ENCODE assay signal across 9 mouse cellular contexts in genomic region chr13:94328063-94328462, GRCm38 (mm10). TPM values are rescaled to one million over a fixed set of nuclear protein-coding genes. Genes with fewer than 3 reads are reported as not detected.
DNase-seq lines count a peak whose midpoint lies in the region; ATAC-seq and TF ChIP-seq lines count a peak whose summit lies in the region.
"Had no signal": no experiment of that assay in that cellular context is flagged by ENCODE, and none has a peak within 500 bp of the region (broad histone marks: within the 10 kb centered on the region; RNA-seq: fewer than 3 reads in every experiment).

No protein-coding gene starts in this region.

- TF ChIP-seq EP300 in ES-Bruce4 (IDR thresholded peaks at IDR 0.05; ENCODE audit: insufficient read depth, low read depth, low read length), result no peak

- no peaks in the 10 kb centered on the region for H3K9me3 ChIP-seq in ES-Bruce4 (replicated peaks; ENCODE audit: control insufficient read depth, insufficient read depth, low read length, poor library complexity, severe bottlenecking)
- H3K9me3 ChIP-seq in limb, embryonic 10.5 days (replicated peaks), result 0 out of 2 replicates have a peak, but pooled peaks cover 1% of the 10 kb centered on the region
- 0 out of 2 replicates have a peak, but pooled peaks cover 5% of the 10 kb centered on the region for H3K9me3 ChIP-seq in hindbrain, embryonic 13.5 days

- H3K4me1 ChIP-seq in ES-Bruce4 (ENCODE audit: control insufficient read depth, insufficient read depth, low read length), result peaks cover 3% of the 10 kb centered on the region
- 0 out of 2 replicates have a peak, but pooled peaks cover 6% of the 10 kb centered on the region for H3K4me1 ChIP-seq in limb, embryonic 10.5 days
- H3K4me1 ChIP-seq in hindbrain, embryonic 13.5 days (replicated peaks), result no peaks in the 10 kb centered on the region

- peak overlapping the region; percentile 91 for H3K27ac ChIP-seq in ES-Bruce4 (ENCODE audit: insufficient read depth, low read length)
- H3K27ac ChIP-seq in limb, embryonic 10.5 days, result peak overlapping the region; percentile 46; the same call in 1 of the 2 replicates
- no peak overlapping the region for H3K27ac ChIP-seq in hindbrain, embryonic 13.5 days

- 0 out of 2 replicates have a peak, but pooled peaks have one; percentile 42 for ATAC-seq in erythroid progenitor cell, adult 5-6 weeks (replicated peaks; ENCODE audit: low FRiP score, poor library complexity, severe bottlenecking)
- no peak for ATAC-seq in hindbrain, embryonic 13.5 days (ENCODE audit: low FRiP score)

- no peak for TF ChIP-seq POLR2A in ES-Bruce4 (IDR thresholded peaks at IDR 0.05; ENCODE audit: insufficient read depth, low read length)

- no peak overlapping the region for H3K4me3 ChIP-seq in ES-Bruce4 (ENCODE audit: low read depth, low read length)
- no peak overlapping the region for H3K4me3 ChIP-seq in limb, embryonic 10.5 days
- no peak overlapping the region for H3K4me3 ChIP-seq in hindbrain, embryonic 13.5 days
- H3K4me3 ChIP-seq: megakaryocyte, embryonic 14.5 days had no signal

- no peak overlapping the region for H3K9ac ChIP-seq in ES-Bruce4 (ENCODE audit: low read depth, poor library complexity, severe bottlenecking)
- no peak overlapping the region for H3K9ac ChIP-seq in hindbrain, embryonic 13.5 days

- no peaks in the 10 kb centered on the region for H3K36me3 ChIP-seq in ES-Bruce4 (ENCODE audit: control insufficient read depth, insufficient read depth, low read length, poor library complexity, severe bottlenecking)
- no peaks in the 10 kb centered on the region for H3K36me3 ChIP-seq in limb, embryonic 10.5 days
- no peaks in the 10 kb centered on the region for H3K36me3 ChIP-seq in hindbrain, embryonic 13.5 days

- WGBS in limb, embryonic 10.5 days, result 75% methylated on average over 3 of the region's 3 CpGs
- WGBS in hindbrain, embryonic 13.5 days, result 79% methylated on average over 3 of the region's 3 CpGs

- peak; percentile 55 for DNase-seq in CD4-positive, CD25-positive, alpha-beta regulatory T cell, adult 2 months (ENCODE audit: low read depth, low spot score)
- DNase-seq in limb, embryonic 10.5 days (ENCODE audit: low spot score), result no peak
- DNase-seq in frontal cortex, postnatal 36 days (ENCODE audit: low spot score in 2 of 2), result no peak
- DNase-seq in cerebellum, postnatal 36 days, result no peak
- DNase-seq: right cerebral cortex, postnatal 25 days had no signal

- TF ChIP-seq CTCF in ES-Bruce4 (IDR thresholded peaks at IDR 0.05; ENCODE audit: low read depth, low read length), result no peak

- H3K4me2 ChIP-seq in hindbrain, embryonic 13.5 days, result no peak overlapping the region

- no peaks in the 10 kb centered on the region for H3K27me3 ChIP-seq in ES-Bruce4 (ENCODE audit: control insufficient read depth, insufficient read depth, low read length, poor library complexity, severe bottlenecking)
- no peaks in the 10 kb centered on the region for H3K27me3 ChIP-seq in limb, embryonic 10.5 days (ENCODE audit: low read depth, poor library complexity, severe bottlenecking)
- H3K27me3 ChIP-seq in hindbrain, embryonic 13.5 days, result no peaks in the 10 kb centered on the region

RNA-seq across cellular contexts. Expression of gene Ap3b1, which starts 30.7 kb away (rescaled TPM):
- 79.3 and 83.0 TPM in 2 replicates for polyA plus RNA-seq in ES-Bruce4 (2011; ENCODE audit: insufficient read depth, insufficient read length, low read depth, missing spikeins)
- total RNA-seq in erythroid progenitor cell, adult 5-6 weeks (2015; ENCODE audit: low replicate concordance), result 17.6 and 17.7 TPM in 2 replicates
- 28.7 and 42.0 TPM in 2 replicates for total RNA-seq in erythroid progenitor cell, adult 5-6 weeks (2017; ENCODE audit: low replicate concordance)
- 30.1 and 34.7 TPM in 2 replicates for polyA plus RNA-seq in limb, embryonic 10.5 days (2016; fragmentation: Nextera tagmentation; extraction: Ambion mirVana)
- polyA plus RNA-seq in hindbrain, embryonic 13.5 days (2015; fragmentation: Nextera tagmentation; extraction: Ambion mirVana), result 31.6 and 33.0 TPM in 2 replicates

RNA-seq across cellular contexts. Expression of gene Scamp1, which starts 42.4 kb away (rescaled TPM):
- polyA plus RNA-seq in ES-Bruce4 (2011; ENCODE audit: insufficient read depth, insufficient read length, low read depth, missing spikeins), result 43.5 and 47.7 TPM in 2 replicates
- 3.2 and 7.5 TPM in 2 replicates for total RNA-seq in erythroid progenitor cell, adult 5-6 weeks (2015; ENCODE audit: low replicate concordance)
- 1.3 and 1.4 TPM in 2 replicates for total RNA-seq in erythroid progenitor cell, adult 5-6 weeks (2017; ENCODE audit: low replicate concordance)
- polyA plus RNA-seq in limb, embryonic 10.5 days (2016; fragmentation: Nextera tagmentation; extraction: Ambion mirVana), result 24.4 and 33.3 TPM in 2 replicates
- 134 and 137 TPM in 2 replicates for polyA plus RNA-seq in hindbrain, embryonic 13.5 days (2015; fragmentation: Nextera tagmentation; extraction: Ambion mirVana)
